ENCODE assay signal across 8 mouse cellular contexts in genomic region chr3:88140178-88140902, GRCm38 (mm10). TPM values are rescaled to one million over a fixed set of nuclear protein-coding genes. Genes with fewer than 3 reads are reported as not detected.
DNase-seq lines count a peak whose midpoint lies in the region; ATAC-seq and TF ChIP-seq lines count a peak whose summit lies in the region.

No protein-coding gene starts in this region.

- peaks cover 29% of the 10 kb centered on the region for H3K27me3 ChIP-seq in hindbrain, embryonic 10.5 days (ENCODE audit: insufficient read depth, poor library complexity, severe bottlenecking)
- H3K27me3 ChIP-seq in limb, embryonic 10.5 days (ENCODE audit: low read depth, poor library complexity, severe bottlenecking) = 0 out of 2 replicates have a peak, but pooled peaks cover 3% of the 10 kb centered on the region
- peaks cover 18% of the 10 kb centered on the region for H3K27me3 ChIP-seq in midbrain, embryonic 15.5 days (replicated peaks)

- no peak overlapping the region for H3K4me3 ChIP-seq in embryonic fibroblast, embryonic 13.5 days (ENCODE audit: insufficient read depth, low read length)
- H3K4me3 ChIP-seq in hindbrain, embryonic 10.5 days = 0 out of 2 replicates have a peak overlapping the region, but pooled peaks have one; percentile 5
- peak overlapping the region; percentile 94; the same call in 1 of the 2 replicates for H3K4me3 ChIP-seq in limb, embryonic 10.5 days
- H3K4me3 ChIP-seq in midbrain, embryonic 15.5 days = no peak overlapping the region

- TF ChIP-seq CTCF in embryonic fibroblast, embryonic 13.5 days (IDR thresholded peaks at IDR 0.05; ENCODE audit: borderline replicate concordance, insufficient read depth, low read length) = no peak

- ATAC-seq in midbrain, embryonic 15.5 days (replicated peaks) = no peak

- no peak overlapping the region for H3K4me2 ChIP-seq in midbrain, embryonic 15.5 days

- H3K36me3 ChIP-seq in hindbrain, embryonic 10.5 days = no peaks in the 10 kb centered on the region
- H3K36me3 ChIP-seq in limb, embryonic 10.5 days = no peaks in the 10 kb centered on the region
- H3K36me3 ChIP-seq in midbrain, embryonic 15.5 days (replicated peaks) = no peaks in the 10 kb centered on the region

- peak; percentile 53 for DNase-seq in right cerebral cortex, postnatal 25 days
- no peak for DNase-seq in right cerebral cortex, postnatal 4 days
- peak; percentile 13 for DNase-seq in hindbrain, embryonic 10.5 days (ENCODE audit: low spot score)
- no peak for DNase-seq in limb, embryonic 10.5 days (ENCODE audit: low spot score)
- no peak for DNase-seq in T-cell, adult 2 months (ENCODE audit: low spot score)
- no peak for DNase-seq in adrenal gland, postnatal 25 days

- peak; percentile 49 for TF ChIP-seq POLR2A in embryonic fibroblast, embryonic 13.5 days (IDR thresholded peaks at IDR 0.05; ENCODE audit: low read depth, low read length)

- H3K4me1 ChIP-seq in embryonic fibroblast, embryonic 13.5 days (ENCODE audit: control insufficient read depth, insufficient read depth, low read length) = peaks cover 17% of the 10 kb centered on the region
- H3K4me1 ChIP-seq in hindbrain, embryonic 10.5 days (replicated peaks) = peaks cover 84% of the 10 kb centered on the region
- H3K4me1 ChIP-seq in limb, embryonic 10.5 days = peaks cover 76% of the 10 kb centered on the region
- H3K4me1 ChIP-seq in midbrain, embryonic 15.5 days = peaks cover 50% of the 10 kb centered on the region

- WGBS in hindbrain, embryonic 10.5 days = 25% methylated on average over 11 of the region's 11 CpGs
- WGBS in limb, embryonic 10.5 days = 20% methylated on average over 11 of the region's 11 CpGs
- 31% methylated on average over 11 of the region's 11 CpGs for WGBS in midbrain, embryonic 15.5 days

- H3K9me3 ChIP-seq in hindbrain, embryonic 10.5 days = no peaks in the 10 kb centered on the region
- no peaks in the 10 kb centered on the region for H3K9me3 ChIP-seq in limb, embryonic 10.5 days (replicated peaks)
- H3K9me3 ChIP-seq in midbrain, embryonic 15.5 days = no peaks in the 10 kb centered on the region

- H3K9ac ChIP-seq in midbrain, embryonic 15.5 days = no peak overlapping the region

- peak overlapping the region; percentile 98 for H3K27ac ChIP-seq in embryonic fibroblast, embryonic 13.5 days (ENCODE audit: insufficient read depth, low read length)
- peak overlapping the region; percentile 93 for H3K27ac ChIP-seq in hindbrain, embryonic 10.5 days
- peak overlapping the region; percentile 94 for H3K27ac ChIP-seq in limb, embryonic 10.5 days
- peak overlapping the region; percentile 14; the same call in 1 of the 2 replicates for H3K27ac ChIP-seq in midbrain, embryonic 15.5 days

RNA-seq across cellular contexts. Expression of gene Mef2d, which starts 1.8 kb away (rescaled TPM):
- polyA plus RNA-seq in embryonic fibroblast, embryonic 13.5 days (2011; ENCODE audit: insufficient read length, low read depth, missing spikeins) = 49.1 and 57.0 TPM in 2 replicates
- 10.2 and 15.1 TPM in 2 replicates for polyA plus RNA-seq in hindbrain, embryonic 10.5 days (2016; fragmentation: Nextera tagmentation; extraction: Ambion mirVana)
- 12.3 and 14.0 TPM in 2 replicates for polyA plus RNA-seq in limb, embryonic 10.5 days (2016; fragmentation: Nextera tagmentation; extraction: Ambion mirVana)
- polyA plus RNA-seq in midbrain, embryonic 15.5 days (2015; fragmentation: Nextera tagmentation; extraction: Ambion mirVana) = 23.2 and 25.3 TPM in 2 replicates
- total RNA-seq in adrenal gland, postnatal 25 days (2021) = 104 TPM in 2 replicates

RNA-seq across cellular contexts. Expression of gene Iqgap3, which starts 58.6 kb away (rescaled TPM):
- polyA plus RNA-seq in embryonic fibroblast, embryonic 13.5 days (2011; ENCODE audit: insufficient read length, low read depth, missing spikeins) = 14.8 and 20.1 TPM in 2 replicates
- 19.5 and 24.3 TPM in 2 replicates for polyA plus RNA-seq in hindbrain, embryonic 10.5 days (2016; fragmentation: Nextera tagmentation; extraction: Ambion mirVana)
- 23.1 and 26.7 TPM in 2 replicates for polyA plus RNA-seq in limb, embryonic 10.5 days (2016; fragmentation: Nextera tagmentation; extraction: Ambion mirVana)
- 2.7 and 3.0 TPM in 2 replicates for polyA plus RNA-seq in midbrain, embryonic 15.5 days (2015; fragmentation: Nextera tagmentation; extraction: Ambion mirVana)
- total RNA-seq in adrenal gland, postnatal 25 days (2021) = 4.5 and 5.9 TPM in 2 replicates

Comparison
In these comparisons a context has a peak if more than half of its experiments do, and no peak if none do; other contexts are left out.
1. DNase-seq: peak in right cerebral cortex, postnatal 25 days (single experiment) and hindbrain, embryonic 10.5 days (single experiment); none in right cerebral cortex, postnatal 4 days (single experiment), limb, embryonic 10.5 days (single experiment), T-cell, adult 2 months (single experiment) and adrenal gland, postnatal 25 days (single experiment).
2. H3K27ac ChIP-seq: peak in every context shown above with its lines; median percentile 98 in embryonic fibroblast, embryonic 13.5 days; 94 in limb, embryonic 10.5 days; 93 in hindbrain, embryonic 10.5 days; 14 in midbrain, embryonic 15.5 days.
3. H3K4me3 ChIP-seq: peak in hindbrain, embryonic 10.5 days (single experiment) and limb, embryonic 10.5 days (single experiment); none in embryonic fibroblast, embryonic 13.5 days (single experiment) and midbrain, embryonic 15.5 days (single experiment).